Mouse (Mus musculus) monocyte, adult 2 months (primary cell): ENCODE data around the gene Il3ra.

Experiments
- DNase-seq, 2 experiments: peaks; one replicate each; pipeline ENCODE4 v3.0.0; 2022; ENCODE audit warnings: low spot score in 2 of 2, low read depth in 1 of 2

Il3ra gene

DNA sequence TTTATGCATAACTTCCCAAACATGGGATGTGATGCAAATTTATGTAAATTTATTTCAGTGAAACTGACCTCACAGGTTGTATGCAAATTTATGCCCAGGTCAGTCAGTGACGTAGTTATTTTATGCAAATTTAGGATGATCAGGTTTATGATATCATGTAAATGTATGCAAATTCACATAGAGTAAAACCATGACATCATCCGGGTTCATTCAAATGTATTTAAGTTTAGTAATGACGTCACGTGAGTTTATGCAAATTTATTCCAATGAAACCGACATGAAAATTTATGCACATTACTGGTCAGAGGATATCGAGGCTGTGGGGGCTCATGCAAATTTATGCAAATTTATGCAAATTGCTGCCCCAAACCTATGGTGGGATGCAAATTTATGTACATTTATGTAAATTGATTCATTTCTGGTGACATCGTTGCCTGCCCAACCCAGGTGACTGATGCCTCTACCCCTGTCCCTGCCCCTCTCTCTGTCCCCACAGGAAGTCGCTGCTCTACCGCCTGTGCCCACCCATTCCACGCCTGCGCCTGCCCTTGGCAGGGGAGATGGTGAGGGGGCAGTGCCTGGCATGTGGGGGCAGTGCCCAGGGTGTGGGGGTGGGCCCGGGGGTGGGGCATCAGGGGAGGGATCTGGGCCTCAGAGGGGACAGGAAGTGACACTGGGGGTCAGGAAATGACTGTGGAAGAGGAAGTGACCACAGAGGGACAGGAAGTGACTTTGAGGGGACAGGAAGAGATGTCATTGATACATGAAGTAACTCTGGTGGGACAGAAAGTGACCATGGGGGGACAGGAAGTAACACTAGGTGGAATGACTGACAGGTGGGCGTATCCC is 8.7 kb downstream of the Il3ra start:
- no peak for DNase-seq

DNA sequence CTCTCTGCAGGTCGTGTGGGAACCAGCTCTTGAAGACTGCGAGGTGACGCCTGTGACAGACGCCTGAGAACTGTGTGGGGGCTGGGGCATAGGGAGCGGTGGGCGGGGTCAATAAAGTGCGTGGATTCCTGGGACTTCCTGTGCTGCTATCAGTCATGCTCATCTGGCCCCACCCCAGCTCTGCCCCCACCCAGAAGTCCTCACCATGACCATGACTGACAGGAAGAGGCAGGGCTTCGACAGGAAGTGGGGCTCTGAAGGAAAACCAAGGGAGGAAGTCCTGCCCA is 9.2 kb downstream of the Il3ra start:
- no peak for DNase-seq

DNA sequence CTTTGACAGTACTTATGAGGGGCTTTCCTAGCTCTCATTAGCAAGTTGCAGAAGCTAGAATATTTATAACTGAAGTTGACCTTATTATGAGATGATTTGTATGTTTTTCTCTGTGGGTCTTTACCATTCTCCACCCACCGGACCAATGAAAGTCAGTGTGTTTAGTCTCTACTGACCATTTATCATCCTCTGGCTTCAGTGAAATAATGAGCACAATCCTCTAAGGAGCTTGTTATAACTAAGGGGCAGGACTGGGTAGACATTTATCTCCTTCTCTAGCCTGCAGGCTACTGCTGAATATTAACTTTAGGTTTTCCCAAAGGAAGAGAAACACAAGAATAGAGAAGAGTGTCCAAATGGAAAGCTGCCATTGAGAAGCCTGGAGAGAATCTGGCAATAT is 49.5 kb downstream of the Il3ra start:
- DNase-seq, result no peak

- DNase-seq, result no peak
These were observed 54.9 kb downstream of the Il3ra start, which contains the start of gene Olfr721-ps1 for GRCm38 (mm10) chr14:14400998-14401397. Olfr721-ps1 (plus strand) TSS chr14:14401298.
